Mouse (Mus musculus) CH12.LX (cell line): ENCODE measurements around the gene Rnf145.

Source experiments
- CTCF ChIP-seq, 2 experiments: IDR thresholded peaks in 1 of 2; conservative IDR thresholded peaks in 1 of 2; 2 replicates each; pipeline ENCODE4 v1.5.1; 2011 to 2012; ENCODE audit warnings: low read depth in 2 of 2, low read length in 2 of 2, improper control_type of control experiment in 1 of 2, inconsistent platforms in 1 of 2, mild to moderate bottlenecking in 1 of 2, moderate library complexity in 1 of 2
- ETS1 ChIP-seq: conservative IDR thresholded peaks from 2 replicates; pipeline ENCODE4 v1.6.1; 2012; ENCODE audit warnings: low read depth, mild to moderate bottlenecking, inconsistent platforms, low read length, improper control_type of control experiment, moderate library complexity
- POLR2A ChIP-seq: IDR thresholded peaks from 2 replicates; pipeline ENCODE4 v1.6.1; 2011; ENCODE audit warnings: low read depth, mild to moderate bottlenecking, improper control_type of control experiment, low read length

- TF ChIP-seq CTCF (conservative IDR thresholded peaks at IDR 0.05 in 1 of 2, IDR thresholded peaks at IDR 0.05 in 1 of 2; ENCODE audit: low read depth in 2 of 2, low read length in 2 of 2), result no peak
- TF ChIP-seq ETS1, result no peak
- TF ChIP-seq POLR2A, result no peak
Observed at GRCm38 (mm10) chr11:44537403-44537802, 18.6 kb downstream of the Rnf145 start.
